ENCODE assay signal across 18 mouse cellular contexts in the genomic region with DNA sequence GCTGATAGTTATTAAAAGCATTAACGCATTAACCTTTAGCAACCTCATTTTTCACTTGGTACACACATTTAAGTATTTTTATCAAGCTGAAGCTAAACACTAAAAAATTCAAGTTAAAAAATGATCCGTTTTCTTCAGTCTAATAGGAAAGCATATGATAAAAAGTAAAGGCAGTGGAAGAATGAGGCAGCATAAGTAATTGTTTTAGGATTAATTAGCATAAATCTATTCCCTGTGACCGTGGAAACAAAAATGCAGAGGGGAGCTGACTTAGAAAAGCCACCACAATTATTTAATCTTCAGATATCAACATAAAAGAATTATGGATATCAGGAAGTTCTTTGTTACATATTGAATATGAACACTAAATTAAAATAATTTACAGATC. TPM values are rescaled to one million over a fixed set of nuclear protein-coding genes. Genes with fewer than 3 reads are reported as not detected.
DNase-seq lines count a peak whose midpoint lies in the region; ATAC-seq and TF ChIP-seq lines count a peak whose summit lies in the region.
"Had no signal": no experiment of that assay in that cellular context is flagged by ENCODE, and none has a peak within 500 bp of the region (broad histone marks: within the 10 kb centered on the region; RNA-seq: fewer than 3 reads in every experiment).

No protein-coding gene starts in this region.

- H3K4me2 ChIP-seq in forebrain, embryonic 13.5 days: peak overlapping the region; percentile 46
- peak overlapping the region; percentile 50 for H3K4me2 ChIP-seq in hindbrain, embryonic 15.5 days
- H3K4me2 ChIP-seq in midbrain, postnatal 0 days (ENCODE audit: low read depth, low read length, poor library complexity, severe bottlenecking): peak overlapping the region; percentile 46
- H3K4me2 ChIP-seq: lung, embryonic 15.5 days had no signal

- no peaks in the 10 kb centered on the region for H3K27me3 ChIP-seq in forebrain, embryonic 10.5 days (ENCODE audit: poor library complexity, severe bottlenecking)
- H3K27me3 ChIP-seq in forebrain, embryonic 13.5 days: no peaks in the 10 kb centered on the region
- H3K27me3 ChIP-seq in hindbrain, embryonic 15.5 days: no peaks in the 10 kb centered on the region
- no peaks in the 10 kb centered on the region for H3K27me3 ChIP-seq in midbrain, postnatal 0 days (ENCODE audit: insufficient read depth, low read length)
- H3K27me3 ChIP-seq: lung, embryonic 15.5 days; megakaryocyte, embryonic 14.5 days had no signal

- WGBS in forebrain, embryonic 10.5 days: 52% methylated on average over 3 of the region's 3 CpGs
- 21% methylated on average over 3 of the region's 3 CpGs for WGBS in forebrain, embryonic 13.5 days
- 16% methylated on average over 3 of the region's 3 CpGs for WGBS in hindbrain, embryonic 15.5 days
- WGBS in midbrain, postnatal 0 days: 13% methylated on average over 3 of the region's 3 CpGs

- TF ChIP-seq CTCF in midbrain, postnatal 0 days (IDR thresholded peaks at IDR 0.05): no peak

- intact Hi-C loops in left cerebral cortex, postnatal 14 days (cut with DNase I): no loop called here

- H3K4me3 ChIP-seq in forebrain, embryonic 10.5 days: peak overlapping the region; percentile 29; the same call in 1 of the 2 replicates
- peak overlapping the region; percentile 11; the same call in 1 of the 2 replicates for H3K4me3 ChIP-seq in forebrain, embryonic 13.5 days
- peak overlapping the region; percentile 19 for H3K4me3 ChIP-seq in hindbrain, embryonic 15.5 days
- no peak overlapping the region for H3K4me3 ChIP-seq in midbrain, postnatal 0 days (ENCODE audit: low read depth, low read length)
- H3K4me3 ChIP-seq: lung, embryonic 15.5 days; megakaryocyte, embryonic 14.5 days had no signal

- peak overlapping the region; percentile 82 for H3K27ac ChIP-seq in forebrain, embryonic 10.5 days
- peak overlapping the region; percentile 81 for H3K27ac ChIP-seq in forebrain, embryonic 13.5 days
- H3K27ac ChIP-seq in hindbrain, embryonic 15.5 days (replicated peaks): peak overlapping the region; percentile 85
- H3K27ac ChIP-seq in midbrain, postnatal 0 days (ENCODE audit: low read depth, low read length): peak overlapping the region; percentile 70
- H3K27ac ChIP-seq: lung, embryonic 15.5 days had no signal

- H3K9me3 ChIP-seq in forebrain, embryonic 10.5 days: no peaks in the 10 kb centered on the region
- H3K9me3 ChIP-seq in forebrain, embryonic 13.5 days (replicated peaks): no peaks in the 10 kb centered on the region
- no peaks in the 10 kb centered on the region for H3K9me3 ChIP-seq in hindbrain, embryonic 15.5 days
- no peaks in the 10 kb centered on the region for H3K9me3 ChIP-seq in midbrain, postnatal 0 days (ENCODE audit: low read length)
- H3K9me3 ChIP-seq: lung, embryonic 15.5 days; megakaryocyte, embryonic 14.5 days had no signal

- DNase-seq in forebrain, embryonic 10.5 days (ENCODE audit: extremely low spot score, low spot score): no peak
- DNase-seq in midbrain, postnatal 0 days (ENCODE audit: low spot score): no peak
- no peak for DNase-seq in kidney, adult 18-20 months
- DNase-seq in lung, postnatal 4 days: no peak
- DNase-seq in left cerebral cortex, postnatal 14 days (ENCODE audit: low spot score in 2 of 2): no peak
- DNase-seq: heart, postnatal 10 days; kidney, adult 9 months; liver had no signal

- peak; percentile 50 for ATAC-seq in forebrain, embryonic 13.5 days
- ATAC-seq in hindbrain, embryonic 15.5 days (ENCODE audit: low FRiP score, low read depth): no peak
- ATAC-seq in midbrain, postnatal 0 days (ENCODE audit: low FRiP score): no peak

- H3K9ac ChIP-seq in forebrain, embryonic 13.5 days: peak overlapping the region; percentile 27; the same call in 1 of the 2 replicates
- H3K9ac ChIP-seq in hindbrain, embryonic 15.5 days: peak overlapping the region; percentile 15
- peak overlapping the region; percentile 42; the same call in 1 of the 2 replicates for H3K9ac ChIP-seq in midbrain, postnatal 0 days (replicated peaks; ENCODE audit: low read length, poor library complexity, severe bottlenecking)
- H3K9ac ChIP-seq: lung, embryonic 15.5 days had no signal

- no peaks in the 10 kb centered on the region for H3K36me3 ChIP-seq in forebrain, embryonic 10.5 days (replicated peaks)
- H3K36me3 ChIP-seq in forebrain, embryonic 13.5 days (ENCODE audit: poor library complexity, severe bottlenecking): no peaks in the 10 kb centered on the region
- no peaks in the 10 kb centered on the region for H3K36me3 ChIP-seq in hindbrain, embryonic 15.5 days
- no peaks in the 10 kb centered on the region for H3K36me3 ChIP-seq in midbrain, postnatal 0 days (ENCODE audit: insufficient read depth, low read length)
- H3K36me3 ChIP-seq: lung, embryonic 15.5 days had no signal

- peaks cover 25% of the 10 kb centered on the region for H3K4me1 ChIP-seq in forebrain, embryonic 10.5 days
- H3K4me1 ChIP-seq in forebrain, embryonic 13.5 days: peaks cover 12% of the 10 kb centered on the region
- H3K4me1 ChIP-seq in hindbrain, embryonic 15.5 days (replicated peaks): peaks cover 8% of the 10 kb centered on the region
- no peaks in the 10 kb centered on the region for H3K4me1 ChIP-seq in midbrain, postnatal 0 days (ENCODE audit: insufficient read depth, low read length)
- H3K4me1 ChIP-seq: lung, embryonic 15.5 days had no signal

RNA-seq across cellular contexts. Expression of gene Sike1, which starts 15.2 kb away (rescaled TPM):
- polyA plus RNA-seq in forebrain, embryonic 10.5 days (2016; fragmentation: Nextera tagmentation; extraction: Ambion mirVana): 68.2 and 78.0 TPM in 2 replicates
- polyA plus RNA-seq in forebrain, embryonic 13.5 days (2015; fragmentation: Nextera tagmentation; extraction: Ambion mirVana): 54.5 and 61.0 TPM in 2 replicates
- 57.8 and 61.7 TPM in 2 replicates for polyA plus RNA-seq in hindbrain, embryonic 15.5 days (2015; fragmentation: Nextera tagmentation; extraction: Ambion mirVana)
- total RNA-seq in midbrain, postnatal 0 days (2014; rRNA removed): 49.1 and 88.9 TPM in 2 replicates
- polyA plus RNA-seq in midbrain, postnatal 0 days (2015; fragmentation: Nextera tagmentation; extraction: Ambion mirVana): 42.4 and 48.3 TPM in 2 replicates
- total RNA-seq in left cerebral cortex, postnatal 14 days (2021): 10 to 100 TPM; 83.8 to 86.8 TPM

RNA-seq across cellular contexts. Expression of gene Nr1h5, which starts 16.4 kb away (rescaled TPM):
- 0.07 and 0.11 TPM in 2 replicates for polyA plus RNA-seq in forebrain, embryonic 10.5 days (2016; fragmentation: Nextera tagmentation; extraction: Ambion mirVana)
- polyA plus RNA-seq in forebrain, embryonic 13.5 days (2015; fragmentation: Nextera tagmentation; extraction: Ambion mirVana): not detected in 2 replicates
- polyA plus RNA-seq in hindbrain, embryonic 15.5 days (2015; fragmentation: Nextera tagmentation; extraction: Ambion mirVana): not detected in 2 replicates
- not detected in 2 replicates for total RNA-seq in midbrain, postnatal 0 days (2014; rRNA removed)
- polyA plus RNA-seq in midbrain, postnatal 0 days (2015; fragmentation: Nextera tagmentation; extraction: Ambion mirVana): 0.07 and 0.19 TPM in 2 replicates
- total RNA-seq in left cerebral cortex, postnatal 14 days (2021): not detected
- total RNA-seq: common myeloid progenitor, adult 5-6 weeks; gastrocnemius, postnatal 4 days; heart, postnatal 10 days; left cerebral cortex, adult 18-20 months; neutrophil, adult 5-6 weeks had no signal
- polyA plus RNA-seq: large intestine, adult 2 months; spleen, adult 2 months had no signal

RNA-seq across cellular contexts. Expression of gene Csde1, which starts 39.9 kb away (rescaled TPM):
- polyA plus RNA-seq in forebrain, embryonic 10.5 days (2016; fragmentation: Nextera tagmentation; extraction: Ambion mirVana): 433 and 473 TPM in 2 replicates
- polyA plus RNA-seq in forebrain, embryonic 13.5 days (2015; fragmentation: Nextera tagmentation; extraction: Ambion mirVana): 468 and 476 TPM in 2 replicates
- 314 and 316 TPM in 2 replicates for polyA plus RNA-seq in hindbrain, embryonic 15.5 days (2015; fragmentation: Nextera tagmentation; extraction: Ambion mirVana)
- total RNA-seq in midbrain, postnatal 0 days (2014; rRNA removed): 222 and 287 TPM in 2 replicates
- polyA plus RNA-seq in midbrain, postnatal 0 days (2015; fragmentation: Nextera tagmentation; extraction: Ambion mirVana): 256 and 287 TPM in 2 replicates
- 100 to 1,000 TPM; 247 to 252 TPM for total RNA-seq in left cerebral cortex, postnatal 14 days (2021)

RNA-seq across cellular contexts. Expression of gene Sycp1, which starts 44.4 kb away (rescaled TPM):
- not detected in 2 replicates for polyA plus RNA-seq in forebrain, embryonic 10.5 days (2016; fragmentation: Nextera tagmentation; extraction: Ambion mirVana)
- not detected in 2 replicates for polyA plus RNA-seq in forebrain, embryonic 13.5 days (2015; fragmentation: Nextera tagmentation; extraction: Ambion mirVana)
- polyA plus RNA-seq in hindbrain, embryonic 15.5 days (2015; fragmentation: Nextera tagmentation; extraction: Ambion mirVana): not detected in 2 replicates
- not detected in 2 replicates for total RNA-seq in midbrain, postnatal 0 days (2014; rRNA removed)
- not detected in 2 replicates for polyA plus RNA-seq in midbrain, postnatal 0 days (2015; fragmentation: Nextera tagmentation; extraction: Ambion mirVana)
- under 1 TPM in 1 of 2 experiments, not detected in 1; 0.20 TPM for total RNA-seq in left cerebral cortex, postnatal 14 days (2021)
- total RNA-seq: common myeloid progenitor, adult 5-6 weeks; gastrocnemius, postnatal 4 days; left cerebral cortex, adult 18-20 months; neutrophil, adult 5-6 weeks had no signal
- polyA plus RNA-seq: large intestine, adult 2 months; lung, embryonic 15.5 days; spleen, adult 2 months had no signal
